Mouse (Mus musculus) hindbrain, embryonic 16.5 days (tissue): ENCODE results near the gene Sh3gl1. TPM values are rescaled to one million over a fixed set of nuclear protein-coding genes. Genes with fewer than 3 reads are reported as not detected.

Experiments used
- ATAC-seq: fragments of 200-750 bp; cut with Nextera tagmentation; 2 replicates; pipeline ENCODE4 v1.8.0; 2017; ENCODE audit warnings: moderate TSS enrichment, moderate library complexity
- H3K27ac ChIP-seq: fragments of 300-500 bp; sonication (generic); 2 replicates; pipeline ENCODE4 v1.5.1; 2014; ENCODE audit warnings: low read depth, mild to moderate bottlenecking, control low read depth, low read length, moderate library complexity
- H3K27me3 ChIP-seq: fragments of 300-500 bp; sonication (generic); replicated peaks from 2 replicates; pipeline ENCODE4 v1.6.1; 2014; ENCODE audit warnings: low read length; ENCODE audit not compliant: control insufficient read depth, insufficient read depth
- H3K36me3 ChIP-seq: fragments of 300-500 bp; sonication (generic); 2 replicates; pipeline ENCODE4 v1.6.1; 2014; ENCODE audit warnings: mild to moderate bottlenecking, low read length, moderate library complexity, mixed read lengths; ENCODE audit not compliant: control insufficient read depth, insufficient read depth
- H3K4me1 ChIP-seq: fragments of 300-500 bp; sonication (generic); 2 replicates; pipeline ENCODE4 v1.6.1; 2014; ENCODE audit warnings: low read depth, low read length; ENCODE audit not compliant: control insufficient read depth, insufficient read depth
- H3K4me2 ChIP-seq: fragments of 300-500 bp; sonication (generic); 2 replicates; pipeline ENCODE4 v1.6.1; 2014; ENCODE audit warnings: mild to moderate bottlenecking, low read length, control low read depth, moderate library complexity
- H3K4me3 ChIP-seq: fragments of 300-500 bp; sonication (generic); 2 replicates; pipeline ENCODE4 v1.5.1; 2014; ENCODE audit warnings: mild to moderate bottlenecking, low read length, control low read depth, moderate library complexity
- H3K9ac ChIP-seq: fragments of 300-500 bp; sonication (generic); 2 replicates; pipeline ENCODE4 v1.6.1; 2014; ENCODE audit warnings: low read depth, mild to moderate bottlenecking, control low read depth, low read length, moderate library complexity
- H3K9me3 ChIP-seq: fragments of 300-500 bp; sonication (generic); 2 replicates; pipeline ENCODE4 v1.6.1; 2014; ENCODE audit warnings: mild to moderate bottlenecking, low read length, moderate library complexity; ENCODE audit not compliant: control insufficient read depth
- WGBS: fragments of 180-500 bp; shearing (Covaris S2); extraction: QIAGEN DNeasy Blood & Tissue Kit; methylation state at CpG from one replicate; pipeline ENCODE4 v1.1.7; 2014; 5-methylcytosine and 5-hydroxymethylcytosine counted together
- polyA plus RNA-seq: library from polyadenylated mRNA; unstranded; fragments of >200 nt; fragmentation: Nextera tagmentation; extraction: Ambion mirVana; gene quantifications from 2 replicates; pipeline ENCODE4 v1.2.1, GENCODE M21; 2015

The Sh3gl1 gene
- polyA plus RNA-seq, 1 experiment from 2014 or later, result 106 TPM

GRCm38 (mm10) chr17:56016793-56017785, 19.3 kb downstream of the Sh3gl1 start:
- Histone ChIP-seq H3K27me3 (no peaks in the 10 kb centered on the region), H3K4me3 (no peak overlapping the region), H3K9ac (no peak overlapping the region), H3K9me3 (no peaks in the 10 kb centered on the region), H3K4me1 (peaks cover 5% of the 10 kb centered on the region; the same call in 1 of the 2 replicates), H3K36me3 (peaks cover 64% of the 10 kb centered on the region), H3K4me2 (no peak overlapping the region), H3K27ac (peak overlapping the region; percentile 48)
- no peak for ATAC-seq
- 84% methylated on average over 15 of the region's 15 CpGs for WGBS

GRCm38 (mm10) chr17:56016382-56016781, 20.1 kb downstream of the Sh3gl1 start:
- ATAC-seq, result no peak
- Histone ChIP-seq H3K27ac (peak overlapping the region; percentile 48), H3K9ac (no peak overlapping the region), H3K4me1 (peaks cover 4% of the 10 kb centered on the region; the same call in 1 of the 2 replicates), H3K4me3 (no peak overlapping the region), H3K4me2 (no peak overlapping the region), H3K9me3 (no peaks in the 10 kb centered on the region), H3K36me3 (peaks cover 71% of the 10 kb centered on the region), H3K27me3 (no peaks in the 10 kb centered on the region)
- WGBS, result 89% methylated on average over 8 of the region's 8 CpGs

- H3K9ac ChIP-seq, result no peak overlapping the region
- no peak for ATAC-seq
- H3K9me3 ChIP-seq, result no peaks in the 10 kb centered on the region
- H3K4me2 ChIP-seq, result no peak overlapping the region
- H3K36me3 ChIP-seq, result peaks cover 71% of the 10 kb centered on the region
- 98% methylated on average over 9 of the region's 9 CpGs for WGBS
- no peaks in the 10 kb centered on the region for H3K27me3 ChIP-seq
- H3K27ac ChIP-seq, result no peak overlapping the region
- H3K4me1 ChIP-seq, result peaks cover 15% of the 10 kb centered on the region
- no peak overlapping the region for H3K4me3 ChIP-seq
Measured at GRCm38 (mm10) chr17:56015293-56015692, 21.1 kb downstream of the Sh3gl1 start.

- Histone ChIP-seq H3K4me1 (peaks cover 25% of the 10 kb centered on the region), H3K27me3 (no peaks in the 10 kb centered on the region), H3K9me3 (no peaks in the 10 kb centered on the region), H3K9ac (peak overlapping the region; percentile 31; the same call in 1 of the 2 replicates), H3K4me2 (no peak overlapping the region), H3K27ac (no peak overlapping the region), H3K4me3 (no peak overlapping the region), H3K36me3 (peaks cover 37% of the 10 kb centered on the region)
- ATAC-seq, result no peak
- WGBS, result 79% methylated on average over 7 of the region's 7 CpGs
Measured at GRCm38 (mm10) chr17:56011441-56011840, 25.0 kb downstream of the Sh3gl1 start.

GRCm38 (mm10) chr17:56010681-56011080, 25.8 kb downstream of the Sh3gl1 start:
- Histone ChIP-seq H3K36me3 (peaks cover 30% of the 10 kb centered on the region), H3K9me3 (no peaks in the 10 kb centered on the region), H3K9ac (peak overlapping the region; percentile 94), H3K27ac (no peak overlapping the region), H3K4me3 (peak overlapping the region; percentile 94), H3K27me3 (no peaks in the 10 kb centered on the region), H3K4me2 (peak overlapping the region; percentile 100), H3K4me1 (peaks cover 25% of the 10 kb centered on the region)
- no peak for ATAC-seq
- 4% methylated on average over 9 of the region's 9 CpGs for WGBS

GRCm38 (mm10) chr17:56010255-56010654, 26.2 kb downstream of the Sh3gl1 start:
- Histone ChIP-seq H3K27ac (no peak overlapping the region), H3K27me3 (no peaks in the 10 kb centered on the region), H3K4me2 (peak overlapping the region; percentile 100), H3K36me3 (peaks cover 25% of the 10 kb centered on the region), H3K4me1 (peaks cover 25% of the 10 kb centered on the region), H3K4me3 (peak overlapping the region; percentile 94), H3K9me3 (no peaks in the 10 kb centered on the region), H3K9ac (peak overlapping the region; percentile 94)
- ATAC-seq, result no peak
- 67% methylated on average over 14 of the region's 14 CpGs for WGBS

GRCm38 (mm10) chr17:56009962-56010240, 26.5 kb downstream of the Sh3gl1 start:
- Histone ChIP-seq H3K4me2 (peak overlapping the region; percentile 100), H3K27me3 (no peaks in the 10 kb centered on the region), H3K9ac (peak overlapping the region; percentile 94), H3K27ac (peak overlapping the region; percentile 98), H3K36me3 (peaks cover 22% of the 10 kb centered on the region), H3K4me3 (peak overlapping the region; percentile 94), H3K9me3 (no peaks in the 10 kb centered on the region), H3K4me1 (peaks cover 25% of the 10 kb centered on the region)
- WGBS, result 35% methylated on average over 2 of the region's 2 CpGs
- no peak for ATAC-seq

GRCm38 (mm10) chr17:56009088-56009961, 27.1 kb downstream of the Sh3gl1 start:
- Histone ChIP-seq H3K4me1 (peaks cover 25% of the 10 kb centered on the region), H3K9ac (peak overlapping the region; percentile 94), H3K27ac (peak overlapping the region; percentile 98), H3K27me3 (no peaks in the 10 kb centered on the region), H3K4me2 (peak overlapping the region; percentile 100), H3K9me3 (no peaks in the 10 kb centered on the region), H3K4me3 (peak overlapping the region; percentile 94), H3K36me3 (peaks cover 19% of the 10 kb centered on the region)
- 1% methylated on average over 56 of the region's 62 CpGs for WGBS
- peak; percentile 89 for ATAC-seq
